Comparison of ENCODE assay signal across 8 mouse cellular contexts in genomic region chr16:30873493-30874211, GRCm38 (mm10).
DNase-seq lines count a peak whose midpoint lies in the region; ATAC-seq lines count a peak whose summit lies in the region.

No protein-coding gene starts in this region.

- peaks cover 5% of the 10 kb centered on the region for H3K4me1 ChIP-seq in neural tube, embryonic 11.5 days (ENCODE audit: control insufficient read depth, insufficient read depth, low read length)
- H3K4me1 ChIP-seq in forebrain, embryonic 16.5 days (replicated peaks; ENCODE audit: control insufficient read depth, insufficient read depth, low read length), result peaks cover 12% of the 10 kb centered on the region
- peaks cover 38% of the 10 kb centered on the region for H3K4me1 ChIP-seq in limb, embryonic 13.5 days
- peaks cover 8% of the 10 kb centered on the region for H3K4me1 ChIP-seq in midbrain, embryonic 16.5 days (ENCODE audit: control insufficient read depth, insufficient read depth, low read length)

- no peaks in the 10 kb centered on the region for H3K36me3 ChIP-seq in neural tube, embryonic 11.5 days (ENCODE audit: control insufficient read depth, insufficient read depth, low read length)
- H3K36me3 ChIP-seq in forebrain, embryonic 16.5 days (ENCODE audit: control insufficient read depth, insufficient read depth), result no peaks in the 10 kb centered on the region
- no peaks in the 10 kb centered on the region for H3K36me3 ChIP-seq in limb, embryonic 13.5 days
- H3K36me3 ChIP-seq in midbrain, embryonic 16.5 days (ENCODE audit: control insufficient read depth, insufficient read depth, low read length), result no peaks in the 10 kb centered on the region

- peak; percentile 61 for DNase-seq in neural tube, embryonic 11.5 days (ENCODE audit: low spot score)
- DNase-seq in neural tube, embryonic 10.5 days (ENCODE audit: extremely low spot score, low spot score), result no peak
- DNase-seq in heart, postnatal 4 days, result peak; percentile 46
- DNase-seq in urinary bladder, postnatal 25 days (ENCODE audit: low spot score), result no peak
- no peak for DNase-seq in natural killer cell, adult 2 months (ENCODE audit: low spot score in 2 of 2)

- H3K4me2 ChIP-seq in neural tube, embryonic 11.5 days (ENCODE audit: low read depth), result no peak overlapping the region
- H3K4me2 ChIP-seq in forebrain, embryonic 16.5 days (ENCODE audit: low read length), result peak overlapping the region; percentile 41
- peak overlapping the region; percentile 47 for H3K4me2 ChIP-seq in limb, embryonic 13.5 days (replicated peaks)
- H3K4me2 ChIP-seq in midbrain, embryonic 16.5 days (ENCODE audit: low read length), result peak overlapping the region; percentile 26

- peak overlapping the region; percentile 41 for H3K9ac ChIP-seq in neural tube, embryonic 11.5 days (ENCODE audit: low read length)
- H3K9ac ChIP-seq in forebrain, embryonic 16.5 days (replicated peaks; ENCODE audit: low read depth, low read length), result no peak overlapping the region; the same call in 1 of the 2 replicates
- no peak overlapping the region for H3K9ac ChIP-seq in limb, embryonic 13.5 days
- H3K9ac ChIP-seq in midbrain, embryonic 16.5 days (ENCODE audit: low read depth, low read length), result 0 out of 2 replicates have a peak overlapping the region, but pooled peaks have one; percentile 26

- H3K4me3 ChIP-seq in neural tube, embryonic 11.5 days (ENCODE audit: low read depth, low read length), result no peak overlapping the region
- peak overlapping the region; percentile 6; the same call in 1 of the 2 replicates for H3K4me3 ChIP-seq in forebrain, embryonic 16.5 days (replicated peaks; ENCODE audit: low read length)
- H3K4me3 ChIP-seq in limb, embryonic 13.5 days, result no peak overlapping the region
- H3K4me3 ChIP-seq in midbrain, embryonic 16.5 days (ENCODE audit: low read depth, low read length), result no peak overlapping the region

- H3K27me3 ChIP-seq in neural tube, embryonic 11.5 days (ENCODE audit: control insufficient read depth, insufficient read depth, low read length), result no peaks in the 10 kb centered on the region
- no peaks in the 10 kb centered on the region for H3K27me3 ChIP-seq in forebrain, embryonic 16.5 days (replicated peaks; ENCODE audit: control insufficient read depth, insufficient read depth, low read length)
- peaks cover 16% of the 10 kb centered on the region for H3K27me3 ChIP-seq in limb, embryonic 13.5 days
- H3K27me3 ChIP-seq in midbrain, embryonic 16.5 days (ENCODE audit: control insufficient read depth, insufficient read depth, low read depth, low read length), result no peaks in the 10 kb centered on the region

- 29% methylated on average over 26 of the region's 26 CpGs for WGBS in neural tube, embryonic 11.5 days
- WGBS in forebrain, embryonic 16.5 days, result 15% methylated on average over 26 of the region's 26 CpGs
- 25% methylated on average over 26 of the region's 26 CpGs for WGBS in limb, embryonic 13.5 days
- 29% methylated on average over 26 of the region's 26 CpGs for WGBS in midbrain, embryonic 16.5 days

- ATAC-seq in neural tube, embryonic 11.5 days (ENCODE audit: insufficient read depth, low FRiP score, low TSS enrichment), result peak; percentile 86
- ATAC-seq in forebrain, embryonic 16.5 days, result peak; percentile 68
- no peak for ATAC-seq in limb, embryonic 13.5 days (ENCODE audit: low FRiP score, low read depth)
- peak; percentile 56; the same call in 1 of the 2 replicates for ATAC-seq in midbrain, embryonic 16.5 days

- H3K9me3 ChIP-seq in neural tube, embryonic 11.5 days (ENCODE audit: control insufficient read depth, low read length), result no peaks in the 10 kb centered on the region
- no peaks in the 10 kb centered on the region for H3K9me3 ChIP-seq in forebrain, embryonic 16.5 days (ENCODE audit: control insufficient read depth, low read length)
- no peaks in the 10 kb centered on the region for H3K9me3 ChIP-seq in limb, embryonic 13.5 days
- no peaks in the 10 kb centered on the region for H3K9me3 ChIP-seq in midbrain, embryonic 16.5 days (replicated peaks; ENCODE audit: control insufficient read depth, low read length, poor library complexity, severe bottlenecking)

- peak overlapping the region; percentile 76 for H3K27ac ChIP-seq in neural tube, embryonic 11.5 days (ENCODE audit: low read depth, low read length)
- H3K27ac ChIP-seq in forebrain, embryonic 16.5 days (ENCODE audit: low read length), result peak overlapping the region; percentile 61
- no peak overlapping the region for H3K27ac ChIP-seq in limb, embryonic 13.5 days
- H3K27ac ChIP-seq in midbrain, embryonic 16.5 days (ENCODE audit: low read length), result 0 out of 2 replicates have a peak overlapping the region, but pooled peaks have one; percentile 22

Comparison
In these comparisons a context has a peak if more than half of its experiments do, and no peak if none do; other contexts are left out.
1. DNase-seq: peak in neural tube, embryonic 11.5 days (single experiment) and heart, postnatal 4 days (single experiment); none in neural tube, embryonic 10.5 days (single experiment), urinary bladder, postnatal 25 days (single experiment) and natural killer cell, adult 2 months (0 of 2).
2. H3K9ac ChIP-seq: peak in neural tube, embryonic 11.5 days (single experiment) and midbrain, embryonic 16.5 days (single experiment); none in forebrain, embryonic 16.5 days (single experiment) and limb, embryonic 13.5 days (single experiment).